Mouse (Mus musculus) CH12.LX (cell line): ENCODE measurements around the gene Hsd17b14. TPM values are rescaled to one million over a fixed set of nuclear protein-coding genes. Genes with fewer than 3 reads are reported as not detected.

ENCODE experiments used
- DNase-seq: peaks from one replicate; pipeline ENCODE4 v3.0.0-alpha.2; 2013; ENCODE audit errors: extremely low read depth
- H3K27ac ChIP-seq: 2 replicates; pipeline ENCODE4 v1.5.1; 2012; ENCODE audit warnings: low read depth, mild to moderate bottlenecking, control low read depth, moderate library complexity; ENCODE audit not compliant: insufficient read depth
- H3K27me3 ChIP-seq: replicated peaks from 2 replicates; pipeline ENCODE3; 2012; ENCODE audit warnings: inconsistent platforms
- H3K36me3 ChIP-seq, 2 experiments: replicated peaks in 1 of 2; 2 replicates each; pipeline versions ENCODE3 to v1.6.1; 2012; ENCODE audit warnings: inconsistent platforms in 1 of 2, low read length in 1 of 2, mild to moderate bottlenecking in 1 of 2, mixed read lengths in 1 of 2, moderate library complexity in 1 of 2; ENCODE audit not compliant: control insufficient read depth in 1 of 2, insufficient read depth in 1 of 2
- H3K4me1 ChIP-seq, 2 experiments: 2 replicates each; pipeline ENCODE4 v1.6.1; 2012; ENCODE audit warnings: inconsistent platforms in 1 of 2, moderate library complexity in 1 of 2; ENCODE audit not compliant: insufficient read depth in 2 of 2, control insufficient read depth in 1 of 2
- H3K4me2 ChIP-seq: 2 replicates; pipeline ENCODE4 v1.6.1; 2012; ENCODE audit warnings: low read depth, mild to moderate bottlenecking, control low read depth; ENCODE audit not compliant: poor library complexity, insufficient read depth, severe bottlenecking
- H3K4me3 ChIP-seq, 3 experiments: fragments of 150-350 bp in 1 of 3; sonication (generic) in 1 of 3; replicated peaks in 1 of 3; 2 replicates each; pipeline versions ENCODE3 to v1.5.1; 2011 to 2012; ENCODE audit warnings: low read depth in 2 of 3, low read length in 2 of 3, mild to moderate bottlenecking in 2 of 3, moderate library complexity in 2 of 3, control low read depth in 1 of 3, improper control_type of control experiment in 1 of 3, inconsistent platforms in 1 of 3, mixed read lengths in 1 of 3; ENCODE audit not compliant: poor library complexity in 1 of 3
- H3K79me2 ChIP-seq: replicated peaks from 2 replicates; pipeline ENCODE4 v1.6.1; 2012; ENCODE audit warnings: mild to moderate bottlenecking, moderate library complexity; ENCODE audit not compliant: control insufficient read depth, poor library complexity, insufficient read depth, severe bottlenecking; ENCODE audit errors: extremely low read depth
- H3K9ac ChIP-seq: 2 replicates; pipeline ENCODE4 v1.6.1; 2012; ENCODE audit warnings: low read depth, mild to moderate bottlenecking, control low read depth, moderate library complexity; ENCODE audit not compliant: insufficient read depth
- H3K9me3 ChIP-seq: replicated peaks from 2 replicates; pipeline ENCODE3; 2012; ENCODE audit warnings: low read length, inconsistent platforms, mixed read lengths
- BHLHE40 ChIP-seq: IDR thresholded peaks from 2 replicates; pipeline ENCODE4 v1.6.1; 2011; ENCODE audit warnings: mild to moderate bottlenecking, low read depth, low read length, improper control_type of control experiment
- CHD1 ChIP-seq: IDR thresholded peaks from 2 replicates; pipeline ENCODE4 v1.6.1; 2012; ENCODE audit warnings: low read depth, low read length, improper control_type of control experiment, inconsistent platforms
- CHD2 ChIP-seq: IDR thresholded peaks from 2 replicates; pipeline ENCODE4 v1.6.1; 2011; ENCODE audit warnings: low read length, improper control_type of control experiment
- ELF1 ChIP-seq: IDR thresholded peaks from 2 replicates; pipeline ENCODE4 v1.6.1; 2014; ENCODE audit warnings: low read depth, mild to moderate bottlenecking, inconsistent platforms, low read length, improper control_type of control experiment
- ETS1 ChIP-seq: conservative IDR thresholded peaks from 2 replicates; pipeline ENCODE4 v1.6.1; 2012; ENCODE audit warnings: low read depth, mild to moderate bottlenecking, inconsistent platforms, low read length, improper control_type of control experiment, moderate library complexity
- GABPA ChIP-seq: IDR thresholded peaks from 2 replicates; pipeline ENCODE4 v1.6.1; 2012; ENCODE audit warnings: low read depth, low read length, improper control_type of control experiment, inconsistent platforms; ENCODE audit not compliant: insufficient replicate concordance
- HCFC1 ChIP-seq: IDR thresholded peaks from 2 replicates; pipeline ENCODE4 v1.6.1; 2012; ENCODE audit warnings: low read depth, mild to moderate bottlenecking, inconsistent platforms, low read length, improper control_type of control experiment
- JUN ChIP-seq: IDR thresholded peaks from 2 replicates; pipeline ENCODE4 v1.6.1; 2011; ENCODE audit warnings: low read depth, mild to moderate bottlenecking, low read length, improper control_type of control experiment, moderate library complexity; ENCODE audit not compliant: insufficient read depth
- MAX ChIP-seq: IDR thresholded peaks from 2 replicates; pipeline ENCODE4 v1.6.1; 2011; ENCODE audit warnings: low read length, improper control_type of control experiment
- MAZ ChIP-seq: IDR thresholded peaks from 2 replicates; pipeline ENCODE4 v1.6.1; 2012; ENCODE audit warnings: low read depth, mild to moderate bottlenecking, inconsistent platforms, low read length, improper control_type of control experiment, moderate library complexity
- MYC ChIP-seq: IDR thresholded peaks from 2 replicates; pipeline ENCODE4 v1.6.1; 2011; ENCODE audit warnings: low read depth, mild to moderate bottlenecking, improper control_type of control experiment, low read length
- POLR2A ChIP-seq: IDR thresholded peaks from 2 replicates; pipeline ENCODE4 v1.6.1; 2011; ENCODE audit warnings: low read depth, mild to moderate bottlenecking, improper control_type of control experiment, low read length
- POLR2AphosphoS2 ChIP-seq: IDR thresholded peaks from 2 replicates; pipeline ENCODE4 v1.6.1; 2011; ENCODE audit warnings: low read depth, low read length, improper control_type of control experiment
- SMC3 ChIP-seq: IDR thresholded peaks from 2 replicates; pipeline ENCODE4 v1.6.1; 2011; ENCODE audit warnings: low read depth, low read length, improper control_type of control experiment
- TBP ChIP-seq: conservative IDR thresholded peaks from 2 replicates; pipeline ENCODE4 v1.6.1; 2011; ENCODE audit warnings: low read depth, low read length, improper control_type of control experiment
- TCF12 ChIP-seq: IDR thresholded peaks from 2 replicates; pipeline ENCODE4 v1.6.1; 2014; ENCODE audit warnings: low read depth, mild to moderate bottlenecking, inconsistent platforms, low read length, improper control_type of control experiment
- UBTF ChIP-seq: IDR thresholded peaks from 2 replicates; pipeline ENCODE4 v1.6.1; 2012; ENCODE audit warnings: low read depth, mild to moderate bottlenecking, inconsistent platforms, low read length, improper control_type of control experiment, moderate library complexity
- USF2 ChIP-seq: conservative IDR thresholded peaks from 2 replicates; pipeline ENCODE4 v1.6.1; 2011; ENCODE audit warnings: low read depth, low read length, improper control_type of control experiment
- ZC3H11A ChIP-seq: IDR thresholded peaks from 2 replicates; pipeline ENCODE4 v1.6.1; 2012; ENCODE audit warnings: low read depth, mild to moderate bottlenecking, inconsistent platforms, low read length, improper control_type of control experiment
- ZNF384 ChIP-seq: IDR thresholded peaks from 2 replicates; pipeline ENCODE4 v1.6.1; 2012; ENCODE audit warnings: low read depth, low read length, improper control_type of control experiment, inconsistent platforms
- dilution Hi-C: fragments of 300-500 bp; cut with MboI; formaldehyde crosslinking; loops from 2 replicates; pipeline ENCODE4 v1.14.3; 2020; ENCODE audit warnings: low sequenced_read_pairs; ENCODE audit not compliant: extremely low pct_unique_long_range_greater_than_20kb, extremely low pct_ligation_motif_present
- in situ Hi-C: fragments of 300-500 bp; cut with MboI; formaldehyde crosslinking; loops from 3 replicates; pipeline ENCODE4 v1.14.3; 2019; ENCODE audit warnings: low sequenced_read_pairs, low pct_ligation_motif_present, low pct_unique_long_range_greater_than_20kb, mixed read lengths
- polyA plus RNA-seq: library from polyadenylated mRNA; unstranded; fragments of >175 nt; gene quantifications from 2 replicates; pipeline ENCODE4 v1.2.1, GENCODE M21; 2012; ENCODE audit warnings: low read depth; ENCODE audit not compliant: insufficient read length
- total RNA-seq, 2 experiments: library from RNA; depleted of rRNA; stranded (reverse); fragments of 300-350 nt in 1 of 2; fragments of >200 nt in 1 of 2; gene quantifications; 2 replicates each; pipeline ENCODE4 v1.2.3; 2012 to 2014

Gene Hsd17b14
- total and polyA plus RNA-seq, 3 experiments = 2.3 TPM; not detected in 2

DNA sequence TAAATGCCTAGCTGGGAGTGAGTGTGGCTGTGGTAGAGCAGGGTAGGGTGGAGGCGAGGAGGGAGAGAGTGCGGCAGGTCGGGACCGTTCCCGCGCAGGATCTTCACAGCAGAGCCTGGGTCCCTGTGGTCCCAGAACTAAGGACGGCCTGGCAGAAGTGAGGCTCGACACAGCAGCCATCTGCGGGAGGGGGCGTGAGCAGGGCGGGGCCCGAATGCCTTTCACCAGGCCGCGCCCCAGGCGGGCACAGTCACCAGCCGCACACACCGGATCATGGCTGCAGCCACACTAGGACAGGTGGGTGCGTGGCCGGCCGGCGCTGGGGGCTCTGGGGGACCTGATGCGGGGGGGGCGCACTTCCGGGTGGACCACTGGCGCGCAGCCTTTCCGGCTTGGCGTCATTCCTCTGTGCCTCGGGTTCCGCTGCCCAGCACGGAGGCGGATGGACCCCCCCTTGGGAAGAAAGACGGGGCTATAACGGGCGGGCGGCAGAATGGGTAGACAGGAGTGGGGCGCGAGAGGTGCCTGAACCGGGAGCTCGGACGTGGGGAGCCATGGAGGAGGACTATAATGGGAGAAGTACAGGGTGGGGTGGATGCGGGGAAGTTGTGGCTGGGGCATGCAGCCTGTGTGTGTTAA, 15.5 kb downstream of the Hsd17b14 start, which contains the start of gene Bcat2 (continued):
- no peak for TF ChIP-seq MAX
- no peak for TF ChIP-seq UBTF
- TF ChIP-seq TBP = 0 out of 2 replicates have a peak, but pooled peaks have one; percentile 39
- no peak for TF ChIP-seq ETS1
- TF ChIP-seq MAZ = no peak
- peak; percentile 71; the same call in 1 of the 2 replicates for TF ChIP-seq TCF12
- TF ChIP-seq GABPA = no peak
- TF ChIP-seq CHD2 = no peak

DNA sequence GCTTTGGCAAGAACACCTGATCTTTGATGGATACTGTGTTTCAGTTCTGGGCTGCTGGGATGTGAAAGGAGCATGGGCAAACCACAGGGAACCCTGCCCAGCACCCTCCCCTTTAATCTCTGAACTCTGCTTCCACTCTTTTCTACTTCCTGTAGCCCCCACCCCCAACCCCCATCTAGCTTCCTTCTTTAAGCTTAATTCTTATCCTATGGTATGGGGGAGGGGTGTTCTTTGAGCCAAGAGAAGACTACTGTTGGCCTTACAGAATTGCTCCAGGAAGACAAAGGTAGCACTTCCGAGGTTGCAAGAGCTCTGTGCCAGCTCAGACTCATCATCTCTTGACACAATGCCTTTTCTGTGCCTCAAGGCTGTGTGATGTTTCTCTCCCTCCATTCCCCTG, 17.3 kb downstream of the Hsd17b14 start:
- in situ Hi-C loops = no loop called here
- Histone ChIP-seq H3K9ac (0 out of 2 replicates have a peak overlapping the region, but pooled peaks have one; percentile 6), H3K27ac (no peak overlapping the region), H3K27me3 (no peaks in the 10 kb centered on the region), H3K4me3 (no peak overlapping the region), H3K4me2 (no peak overlapping the region; the same call in 1 of the 2 replicates), H3K79me2 (no peaks in the 10 kb centered on the region), H3K4me1 (peaks cover 8 to 36% of the 10 kb centered on the region in 2 experiments), H3K36me3 (peaks cover 3 to 40% of the 10 kb centered on the region in 2 experiments), H3K9me3 (no peaks in the 10 kb centered on the region)
- no peak for DNase-seq
- TF ChIP-seq TCF12 (no peak), USF2 (no peak), JUN (no peak), ELF1 (no peak), ZNF384 (no peak), UBTF (no peak), ZC3H11A (no peak), POLR2A (no peak), TBP (no peak), MAX (no peak), CHD1 (no peak), BHLHE40 (no peak), SMC3 (no peak), POLR2AphosphoS2 (no peak), HCFC1 (no peak), ETS1 (no peak), MAZ (no peak), MYC (no peak)
- dilution Hi-C loops = no loop called here
